Mouse (Mus musculus): ENCODE results near the gene Tssc4.
A peak's percentile ranks its signal among the peaks of the same experiment; 100 is the strongest.

Gene Tssc4

GRCm38 (mm10) chr7:143046358-143046757 lies 22.7 kb upstream of the Tssc4 start:
- DNase-seq, result no peak

GRCm38 (mm10) chr7:143049331-143049730 lies 19.7 kb upstream of the Tssc4 start:
- no peak for DNase-seq

- peak; percentile 64 for DNase-seq
Measured at GRCm38 (mm10) chr7:143049841-143050816, 18.9 kb upstream of the Tssc4 start.

GRCm38 (mm10) chr7:143051316-143051715 lies 17.7 kb upstream of the Tssc4 start:
- no peak for DNase-seq

GRCm38 (mm10) chr7:143052626-143053007 lies 16.4 kb upstream of the Tssc4 start, which contains the start of gene Cd81:
TSS of gene Cd81 (plus strand) at chr7:143052739.
- peak; percentile 91 for DNase-seq

- peak; percentile 70 for DNase-seq
Measured at GRCm38 (mm10) chr7:143053008-143053899, 15.8 kb upstream of the Tssc4 start.

- DNase-seq, result no peak
Measured at GRCm38 (mm10) chr7:143053961-143054611, 15.0 kb upstream of the Tssc4 start.

- DNase-seq, result no peak
Measured at GRCm38 (mm10) chr7:143054612-143054965, 14.5 kb upstream of the Tssc4 start.

GRCm38 (mm10) chr7:143055001-143055400 lies 14.0 kb upstream of the Tssc4 start:
- no peak for DNase-seq

- DNase-seq, result no peak
Measured at GRCm38 (mm10) chr7:143055499-143056186, 13.4 kb upstream of the Tssc4 start.

GRCm38 (mm10) chr7:143057023-143057422 lies 12.0 kb upstream of the Tssc4 start:
- no peak for DNase-seq

- DNase-seq, result no peak
Measured at GRCm38 (mm10) chr7:143057667-143058220, 11.3 kb upstream of the Tssc4 start.

- DNase-seq, result peak; percentile 43
Measured at GRCm38 (mm10) chr7:143058221-143058697, 10.8 kb upstream of the Tssc4 start.

- no peak for DNase-seq
Measured at GRCm38 (mm10) chr7:143059202-143059870, 9.7 kb upstream of the Tssc4 start.

GRCm38 (mm10) chr7:143062704-143063103 lies 6.3 kb upstream of the Tssc4 start:
- DNase-seq, result no peak

- no peak for DNase-seq
Measured at GRCm38 (mm10) chr7:143064226-143064625, 4.8 kb upstream of the Tssc4 start.

- no peak for DNase-seq
Measured at GRCm38 (mm10) chr7:143065692-143066091, 3.4 kb upstream of the Tssc4 start.

- no peak for DNase-seq
Measured at GRCm38 (mm10) chr7:143067469-143067868, 1.6 kb upstream of the Tssc4 start.

- DNase-seq, result no peak
Measured at GRCm38 (mm10) chr7:143067897-143068296, 1.2 kb upstream of the Tssc4 start.

GRCm38 (mm10) chr7:143068316-143068881 lies 650 bp upstream of the Tssc4 start:
- peak; percentile 44 for DNase-seq

Measured in lung, postnatal 14 days (tissue).